Mouse (Mus musculus): Measurements from ENCODE around the gene Zbed4.
A peak's percentile ranks its signal among the peaks of the same experiment; 100 is the strongest.
"Not testable (repeated sequence)": the region's sequence is repeated elsewhere in the genome, so short reads cannot be mapped to it uniquely, and the experiment has no call there.

Zbed4 gene

DNA sequence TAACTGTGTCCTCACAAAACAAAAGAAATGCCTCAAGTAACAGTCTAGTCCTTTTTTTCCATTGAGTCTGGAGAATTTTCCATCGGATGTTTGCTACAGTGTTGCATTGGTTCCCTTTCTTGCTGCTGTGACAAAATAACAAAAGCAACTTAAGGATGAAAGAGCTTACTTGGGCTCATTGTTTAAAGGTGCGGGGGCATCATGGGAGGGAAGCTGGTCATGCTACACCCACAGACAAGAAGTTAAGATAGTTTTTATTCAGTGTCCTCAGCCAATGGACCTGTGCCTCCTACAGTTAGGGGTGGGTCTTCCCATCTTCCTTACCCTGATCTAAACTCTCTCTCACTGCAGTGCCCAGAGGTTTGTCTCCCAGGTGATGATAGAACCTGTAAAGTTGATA, 13.0 kb upstream of the Zbed4 start:
- DNase-seq (ENCODE audit: low spot score) = no peak

DNA sequence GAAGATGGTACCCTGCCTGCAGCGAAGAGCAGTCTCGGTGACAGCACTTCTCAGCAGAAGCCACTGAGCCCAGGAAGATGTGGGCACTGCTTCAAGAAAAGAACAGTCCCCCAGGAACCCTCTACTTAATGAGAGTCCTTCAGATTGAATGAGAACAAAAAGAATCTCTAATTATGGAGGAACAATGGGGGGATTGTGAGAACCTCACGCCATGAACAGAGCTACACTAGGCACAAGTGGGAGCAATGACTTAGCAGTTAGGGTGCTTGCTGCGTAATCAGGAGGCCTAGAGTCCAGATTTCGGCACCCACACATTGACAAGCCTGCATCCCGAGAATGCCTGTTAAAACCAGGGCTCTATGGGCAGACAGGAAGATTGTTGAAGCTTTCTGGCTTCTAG, 10.1 kb upstream of the Zbed4 start:
- DNase-seq (ENCODE audit: low spot score) = no peak

DNA sequence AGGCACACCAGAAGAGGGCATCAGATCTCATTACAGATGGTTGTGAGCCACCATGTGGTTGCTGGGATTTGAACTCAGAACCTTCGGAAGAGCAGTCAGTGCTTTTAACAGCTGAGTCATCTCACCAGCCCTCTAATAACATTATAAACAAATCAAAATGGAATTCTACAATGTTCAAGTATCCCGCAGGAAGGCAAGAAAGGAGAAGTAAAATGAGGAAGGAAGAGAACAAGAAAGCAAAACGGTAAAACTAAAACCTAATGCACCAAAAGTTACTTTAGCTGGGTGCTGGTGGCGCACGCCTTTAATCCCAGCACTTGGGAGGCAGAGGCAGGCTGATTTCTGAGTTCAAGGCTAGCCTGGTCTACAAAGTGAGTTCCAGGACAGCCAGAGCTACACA, 8.1 kb upstream of the Zbed4 start:
- not testable (repeated sequence) for DNase-seq (ENCODE audit: low spot score)

DNA sequence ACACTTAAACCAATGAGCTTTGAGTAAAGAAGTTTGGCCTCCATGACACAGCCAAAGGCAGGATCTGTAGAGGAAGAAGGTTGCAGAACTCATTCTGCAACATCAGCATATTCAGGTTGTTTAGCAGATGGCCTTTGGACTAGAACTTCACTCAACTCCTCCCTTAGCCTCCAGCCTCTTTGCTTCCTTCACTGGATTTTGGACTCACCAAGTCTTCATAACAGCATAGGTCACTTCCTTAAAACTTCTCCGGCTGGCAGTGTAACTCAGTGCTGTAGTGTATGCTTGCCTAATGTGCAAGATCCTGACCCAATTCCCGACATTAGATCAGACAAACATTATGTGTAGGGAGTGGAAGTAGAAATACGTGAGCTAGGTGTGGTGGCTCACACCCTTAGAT, 6.1 kb upstream of the Zbed4 start:
- DNase-seq (ENCODE audit: low spot score) = no peak

DNA sequence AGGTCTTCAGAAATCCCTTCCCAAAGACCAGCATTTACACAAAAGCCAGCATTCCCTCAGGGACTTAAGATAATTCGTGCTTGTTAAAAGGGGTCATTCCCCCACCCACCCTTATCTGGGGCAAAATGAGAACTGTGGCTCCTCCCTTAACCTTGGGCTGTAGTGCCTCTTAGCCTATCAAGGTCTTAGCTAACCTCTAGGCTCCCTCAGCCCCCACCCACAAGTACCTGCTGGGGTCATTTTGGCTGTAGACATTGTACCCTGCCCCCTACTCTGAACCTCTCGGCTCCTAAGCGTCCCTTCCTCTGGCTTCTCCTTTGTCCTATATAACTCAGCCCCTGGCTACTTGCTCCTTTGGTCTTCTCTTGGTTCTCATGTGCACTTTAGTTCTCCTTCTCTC, 5.5 kb upstream of the Zbed4 start:
- no peak for DNase-seq (ENCODE audit: low spot score)

DNA sequence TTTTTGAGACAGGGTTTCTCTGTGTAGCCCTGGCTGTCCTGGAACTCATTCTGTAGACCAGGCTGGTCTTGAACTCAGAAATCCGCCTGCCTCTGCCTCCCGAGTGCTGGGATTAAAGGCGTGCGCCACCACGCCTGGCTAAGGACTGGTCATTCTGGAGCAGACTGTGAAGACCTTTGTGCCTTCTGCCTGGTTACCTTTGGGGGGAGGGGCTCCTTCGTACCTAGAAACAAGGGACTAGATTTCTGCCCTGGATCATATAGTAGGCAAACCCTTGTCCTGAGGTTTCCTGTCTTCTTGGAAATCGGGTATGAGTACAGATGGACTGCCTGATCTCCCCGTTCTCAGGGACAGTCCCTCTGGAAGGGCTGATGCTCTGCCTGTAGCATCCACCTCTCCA, 1.8 kb upstream of the Zbed4 start:
- DNase-seq (ENCODE audit: low spot score) = not testable (repeated sequence)

DNA sequence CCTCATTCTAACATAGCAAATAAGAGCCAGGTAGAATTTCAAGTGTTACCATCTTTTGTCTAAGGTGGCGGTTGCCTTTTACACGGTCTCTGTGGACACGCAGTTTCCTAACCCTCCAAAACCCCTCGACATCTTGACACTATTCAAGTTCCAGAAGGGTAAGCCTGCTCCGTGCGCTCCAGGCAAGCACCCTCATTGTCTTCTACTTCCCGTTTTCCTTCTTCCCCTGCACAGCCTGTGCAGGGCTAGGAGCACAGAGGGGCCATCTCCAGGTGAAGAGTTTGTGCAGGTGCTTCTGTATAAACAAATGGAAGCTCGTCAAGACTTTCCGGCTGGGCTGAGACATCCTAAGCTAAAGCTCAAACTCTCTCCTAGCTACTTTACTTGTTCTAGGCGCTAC, 1.4 kb upstream of the Zbed4 start:
- DNase-seq (ENCODE audit: low spot score) = no peak

DNA sequence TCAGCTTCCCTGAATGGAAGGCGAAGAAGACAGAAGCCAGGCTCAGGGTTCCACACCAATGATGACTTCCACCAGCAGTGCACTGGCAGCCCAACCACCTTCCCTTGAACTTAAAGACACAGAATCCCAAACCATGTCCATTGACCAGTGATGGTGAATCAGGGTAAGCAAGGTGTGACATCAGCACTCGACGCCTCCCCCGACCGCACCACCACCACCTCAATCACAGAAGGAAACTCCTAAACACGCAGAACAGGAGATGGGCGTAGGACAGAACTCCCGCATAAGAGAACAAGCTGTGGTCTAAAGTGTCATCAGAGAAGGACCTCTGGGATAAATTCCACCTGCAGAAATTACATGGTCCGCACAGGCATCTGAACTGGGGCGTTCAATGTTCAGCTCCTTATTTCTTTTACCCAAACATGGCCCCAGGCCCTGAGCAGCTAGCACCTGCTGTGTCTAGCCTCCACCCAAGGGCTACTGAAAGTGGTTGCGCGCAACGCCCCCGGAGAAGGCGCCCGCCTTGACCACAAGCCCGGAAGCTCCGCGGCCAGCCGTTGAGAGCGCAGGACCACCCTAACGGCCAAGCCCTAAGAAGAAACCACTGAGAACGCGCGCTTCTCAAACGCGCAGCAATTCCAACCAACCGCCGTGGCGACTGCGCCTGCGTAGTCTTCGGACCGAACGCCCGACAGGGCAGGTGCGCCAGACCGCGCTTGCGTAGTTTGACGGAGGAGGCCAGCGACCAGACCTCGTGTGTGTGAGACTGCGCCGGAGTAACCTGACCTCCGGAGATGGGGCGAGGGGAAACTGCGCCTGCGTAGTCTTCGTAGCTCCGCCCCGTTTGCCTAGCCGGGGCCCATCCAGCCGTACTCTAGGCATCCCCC, 540 bp upstream of the Zbed4 start:
- DNase-seq (ENCODE audit: low spot score) = peak; percentile 99

DNA sequence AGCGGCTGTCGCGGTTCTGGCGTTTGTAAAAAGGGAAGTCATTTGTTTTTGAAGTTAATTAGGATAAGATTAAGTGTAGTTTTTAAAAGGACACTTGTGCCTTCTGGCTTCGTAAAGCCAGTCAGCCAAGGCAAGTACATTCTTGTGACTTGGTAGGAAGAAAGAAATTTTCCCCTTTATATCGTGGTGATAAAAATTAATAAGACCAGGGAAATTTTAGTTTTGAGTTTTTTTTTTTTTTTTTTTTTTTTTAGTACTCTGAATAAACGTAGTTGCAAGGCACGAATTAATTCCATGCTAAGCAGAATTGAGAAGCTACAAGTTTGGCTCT, 908 bp downstream of the Zbed4 start:
- no peak for DNase-seq (ENCODE audit: low spot score)

DNA sequence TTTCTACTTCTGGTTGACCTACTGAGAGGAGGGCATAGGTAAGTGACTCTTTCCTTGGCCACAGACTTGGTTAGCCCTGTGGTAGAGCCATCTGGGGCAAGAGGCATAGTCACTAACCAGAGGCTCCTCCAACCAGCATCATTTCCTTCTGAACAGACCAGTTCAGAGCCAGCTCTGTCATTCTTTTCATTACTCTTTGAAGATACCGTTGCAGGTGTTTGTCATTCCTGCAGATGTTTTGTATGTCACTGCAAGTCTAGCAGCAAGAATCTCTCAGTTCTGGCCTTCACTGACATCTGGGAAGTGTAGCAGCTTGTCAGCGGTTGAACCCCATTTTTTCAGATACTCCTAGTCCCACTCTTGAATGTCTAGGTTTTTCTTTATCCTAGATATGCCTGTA, 3.4 kb downstream of the Zbed4 start:
- no peak for DNase-seq (ENCODE audit: low spot score)

DNA sequence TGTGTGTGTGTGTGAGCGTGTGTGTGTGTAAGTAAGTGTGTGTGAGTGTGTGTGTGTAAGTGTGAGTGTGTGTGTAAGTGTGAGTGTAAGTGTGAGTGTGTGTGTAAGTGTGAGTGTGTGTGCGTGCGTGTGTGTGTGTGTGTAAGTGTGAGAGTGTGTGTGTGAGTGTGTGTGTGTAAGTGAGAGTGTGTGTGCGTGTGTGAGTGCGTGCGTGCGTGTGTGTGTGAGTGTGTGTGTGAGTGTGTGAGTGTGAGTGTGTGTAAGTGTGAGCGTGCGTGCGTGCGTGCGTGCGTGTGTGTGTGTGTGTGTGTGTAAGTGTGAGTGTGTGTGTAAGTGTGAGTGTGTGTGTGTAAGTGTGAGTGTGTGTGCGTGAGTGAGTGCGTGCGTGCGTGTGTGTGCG, 4.3 kb downstream of the Zbed4 start:
- no peak for DNase-seq (ENCODE audit: low spot score)

DNA sequence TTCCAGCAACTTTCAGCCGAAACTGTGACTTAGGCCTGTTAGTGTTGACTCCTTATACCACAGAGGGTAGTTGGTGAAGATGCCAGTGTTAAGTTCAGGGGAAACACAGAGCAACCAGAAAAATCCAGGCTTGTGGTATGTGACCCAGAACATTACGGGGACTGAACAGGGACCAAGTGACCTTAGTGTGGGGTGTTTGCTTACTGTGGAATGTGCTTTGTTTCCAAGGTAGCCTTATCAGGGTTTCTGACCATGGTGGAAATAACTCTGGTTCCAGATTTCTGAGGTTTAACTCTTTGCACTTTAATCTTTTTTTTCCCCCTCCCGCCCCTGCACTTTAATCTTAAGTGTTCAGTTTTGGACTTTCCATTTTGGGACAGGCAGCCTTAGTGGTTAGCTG, 6.6 kb downstream of the Zbed4 start:
- no peak for DNase-seq (ENCODE audit: low spot score)

DNA sequence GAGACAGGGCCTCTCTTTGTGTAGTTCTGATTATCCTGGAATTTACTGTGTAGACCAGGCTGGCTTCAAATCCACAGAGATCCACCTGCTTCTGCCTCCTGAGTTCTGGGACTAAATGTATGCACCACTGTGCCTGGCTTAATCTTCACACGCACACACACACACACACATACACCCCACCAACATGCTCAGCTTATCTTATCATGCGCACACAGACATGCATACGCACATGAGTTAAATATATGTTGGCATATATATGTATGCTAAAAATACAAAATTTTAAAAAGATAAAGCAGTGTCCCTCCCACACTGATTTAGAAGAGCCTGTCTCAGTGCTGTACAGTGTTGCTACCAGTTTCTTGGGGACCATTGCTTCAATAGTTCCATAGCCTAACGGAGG, 10.1 kb downstream of the Zbed4 start:
- no peak for DNase-seq (ENCODE audit: low spot score)

DNA sequence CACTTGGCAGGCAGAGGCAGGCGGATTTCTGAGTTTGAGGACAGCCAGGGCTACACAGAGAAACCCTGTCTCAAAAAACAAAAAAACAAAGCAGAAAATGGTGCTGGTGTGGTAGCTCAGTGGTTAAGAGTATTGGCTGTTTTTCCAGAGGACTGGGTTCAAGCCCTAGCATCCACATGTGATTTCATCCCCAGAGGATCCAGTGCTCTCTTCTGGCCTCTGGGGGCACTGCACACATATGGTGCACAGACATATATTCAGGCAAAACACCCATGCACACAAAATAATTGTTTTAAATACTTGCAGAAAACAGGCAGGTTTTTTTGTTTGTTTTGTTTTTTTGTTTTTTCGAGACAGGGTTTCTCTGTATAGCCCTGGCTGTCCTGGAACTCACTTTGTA, 14.7 kb downstream of the Zbed4 start:
- not testable (repeated sequence) for DNase-seq (ENCODE audit: low spot score)

DNA sequence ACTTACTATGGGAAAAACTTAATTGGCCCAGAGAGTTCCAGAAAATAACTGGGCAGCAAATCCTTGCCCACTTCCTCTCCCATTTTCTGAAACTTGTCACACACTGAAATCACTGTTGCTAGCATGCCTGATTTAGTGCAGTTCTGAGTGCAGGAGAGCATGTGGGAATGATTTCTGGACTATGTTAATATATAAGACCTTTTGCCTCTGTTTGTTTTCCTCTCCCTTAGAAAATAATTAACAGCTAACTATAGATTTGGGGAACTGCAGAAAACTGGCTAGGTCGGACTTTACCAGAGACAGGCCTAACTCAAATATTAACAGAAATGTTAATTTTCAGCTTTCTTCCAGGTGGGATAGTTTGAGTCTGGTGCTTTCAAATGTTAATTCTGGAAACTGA, 17.1 kb downstream of the Zbed4 start:
- DNase-seq (ENCODE audit: low spot score) = no peak

DNA sequence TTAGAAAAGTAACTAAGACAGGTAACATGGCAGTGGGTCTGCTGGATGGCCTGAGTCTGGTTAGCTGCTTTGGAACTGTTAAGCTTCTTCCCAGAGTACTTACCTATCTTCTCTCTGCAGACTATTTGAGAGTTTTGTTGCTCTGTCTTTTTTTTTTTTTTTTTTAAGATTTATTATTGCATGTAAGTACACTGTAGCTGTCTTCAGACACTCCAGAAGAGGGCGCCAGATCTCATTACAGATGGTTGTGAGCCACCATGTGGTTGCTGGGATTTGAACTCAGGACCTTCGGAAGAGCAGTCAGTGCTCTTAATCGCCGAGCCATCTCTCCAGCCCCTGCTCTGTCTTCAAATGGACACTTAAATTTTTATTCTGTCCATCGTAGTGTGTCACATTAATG, 23.2 kb downstream of the Zbed4 start:
- not testable (repeated sequence) for DNase-seq (ENCODE audit: low spot score)

DNA sequence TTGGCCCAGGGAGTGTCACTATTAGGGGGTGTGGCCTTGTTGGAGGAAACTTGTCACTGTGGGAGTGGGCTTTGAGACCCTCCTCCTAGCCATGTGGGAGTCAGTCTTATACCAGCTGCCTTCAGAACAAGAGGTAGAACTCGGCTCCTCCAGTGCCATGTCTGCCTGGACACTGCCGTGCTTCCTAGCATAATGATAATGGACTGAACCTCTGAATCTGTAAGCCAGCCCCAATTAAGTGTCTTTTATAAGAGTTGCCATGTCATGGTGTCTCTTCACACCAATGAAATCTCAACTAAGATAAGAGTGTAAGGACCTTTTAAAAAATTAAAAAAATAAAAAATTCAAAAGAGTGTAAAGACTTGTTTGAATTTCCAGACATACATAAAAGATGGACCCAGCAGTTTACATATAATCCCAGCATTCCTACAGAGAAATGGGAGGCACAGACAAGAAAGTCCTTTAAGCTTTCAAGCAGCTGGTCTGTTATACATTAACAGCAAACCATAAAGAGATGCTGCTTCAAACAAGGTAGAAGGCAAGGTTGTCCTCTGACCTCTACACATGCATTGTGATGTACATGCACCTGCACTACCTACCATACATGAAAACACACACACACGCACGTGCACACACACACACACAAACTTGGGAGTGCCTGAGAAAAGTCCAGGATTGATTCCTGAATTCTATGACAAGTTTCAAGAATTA, 40.8 kb downstream of the Zbed4 start:
- no peak for DNase-seq (ENCODE audit: low spot score)

DNA sequence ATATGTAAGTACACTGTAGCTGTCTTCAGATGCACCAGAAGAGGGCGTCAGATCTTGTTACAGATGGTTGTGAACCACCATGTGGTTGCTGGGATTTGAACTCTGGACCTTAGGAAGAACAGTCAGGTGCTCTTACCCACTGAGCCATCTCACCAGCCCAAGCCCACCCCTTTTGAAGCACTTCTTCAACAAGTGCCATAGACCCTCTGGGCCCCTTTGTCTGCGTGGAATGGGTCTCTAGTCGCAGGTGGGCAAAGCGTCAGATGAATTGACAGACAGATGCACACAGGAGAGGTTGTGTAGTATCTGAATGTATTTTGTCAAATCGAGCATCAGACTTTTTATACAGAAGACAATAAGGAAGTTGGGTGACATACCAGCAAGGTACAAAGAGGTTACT, 43.3 kb downstream of the Zbed4 start:
- DNase-seq (ENCODE audit: low spot score) = not testable (repeated sequence)

DNA sequence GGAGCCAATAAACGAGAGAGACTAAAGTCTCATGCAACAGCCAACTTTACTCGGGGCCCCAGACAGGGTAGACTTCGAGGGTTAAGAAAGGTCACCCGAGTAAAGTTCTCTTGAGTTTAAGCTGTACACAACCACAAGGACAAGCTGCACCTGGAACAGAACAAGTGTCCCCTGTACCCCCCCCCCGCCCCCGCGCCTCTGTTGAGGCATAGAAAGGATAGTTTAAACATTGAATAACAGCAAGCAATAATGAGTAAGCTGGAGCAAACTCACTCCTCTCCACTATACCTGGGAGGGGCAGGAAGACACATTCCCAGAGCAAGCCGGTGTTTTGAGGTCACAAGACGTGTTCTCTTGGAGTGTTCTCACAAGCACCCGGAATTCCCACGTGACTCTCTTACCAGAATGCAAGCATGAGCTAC, 48.5 kb downstream of the Zbed4 start:
- no peak for DNase-seq (ENCODE audit: low spot score)

DNA sequence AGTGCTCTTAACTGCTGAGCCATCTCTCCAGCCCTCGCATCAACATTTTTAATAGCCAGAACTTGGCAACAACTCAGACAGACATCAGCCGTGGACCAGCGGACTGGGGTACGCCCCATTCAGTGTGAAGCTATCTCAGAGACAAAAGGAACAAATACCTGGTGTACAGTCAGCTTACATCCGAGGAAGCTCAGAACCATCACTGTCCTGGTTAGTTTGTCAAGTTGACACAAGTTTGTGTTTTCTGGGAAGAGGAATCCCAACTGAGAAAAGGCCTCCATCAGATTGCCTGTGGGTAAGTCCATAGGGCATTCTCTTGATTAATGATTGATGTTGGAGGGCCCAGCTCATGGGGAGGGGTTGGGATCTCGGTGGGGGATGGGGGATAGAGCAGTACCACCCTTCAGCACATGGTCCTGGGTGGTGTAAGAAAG, 49.5 kb downstream of the Zbed4 start:
- DNase-seq (ENCODE audit: low spot score) = no peak

DNA sequence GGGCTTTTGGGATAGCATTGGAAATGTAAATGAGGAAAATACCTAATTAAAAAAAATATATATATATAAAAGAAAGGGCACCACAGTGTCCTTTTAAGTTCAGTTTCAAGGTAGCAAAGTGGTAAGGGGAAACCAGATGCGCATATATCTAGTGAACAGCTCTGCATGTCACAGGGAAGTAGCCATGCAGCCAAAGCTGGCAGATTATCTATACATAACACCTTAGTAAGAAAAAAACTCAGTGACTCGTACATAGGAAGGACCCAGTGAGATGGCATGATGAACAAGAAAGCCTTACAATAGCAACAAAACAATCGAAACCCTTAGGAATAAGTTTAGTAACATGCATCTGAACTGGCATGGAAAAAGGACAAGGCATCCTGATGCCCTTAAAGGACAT, 50.4 kb downstream of the Zbed4 start:
- no peak for DNase-seq (ENCODE audit: low spot score)

DNA sequence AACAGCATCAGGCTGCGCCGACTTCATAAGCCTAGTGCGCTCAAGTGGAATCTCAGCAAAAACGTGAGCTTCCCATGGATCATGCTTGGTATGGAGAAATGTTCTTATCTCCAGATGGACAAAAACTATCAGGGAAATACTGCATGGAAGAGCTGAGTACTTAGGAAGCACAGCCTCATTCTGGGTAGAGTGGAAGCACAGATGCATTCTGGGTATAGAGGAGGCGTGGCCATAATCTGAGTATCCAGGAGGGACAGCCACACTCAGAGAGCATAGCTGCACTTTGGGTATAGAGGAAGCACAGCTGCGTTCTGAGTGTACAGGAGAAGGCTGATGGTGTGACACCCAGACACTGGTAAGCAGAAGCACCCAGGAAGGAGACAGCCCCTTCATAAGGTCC, 50.9 kb downstream of the Zbed4 start:
- DNase-seq (ENCODE audit: low spot score) = no peak

DNA sequence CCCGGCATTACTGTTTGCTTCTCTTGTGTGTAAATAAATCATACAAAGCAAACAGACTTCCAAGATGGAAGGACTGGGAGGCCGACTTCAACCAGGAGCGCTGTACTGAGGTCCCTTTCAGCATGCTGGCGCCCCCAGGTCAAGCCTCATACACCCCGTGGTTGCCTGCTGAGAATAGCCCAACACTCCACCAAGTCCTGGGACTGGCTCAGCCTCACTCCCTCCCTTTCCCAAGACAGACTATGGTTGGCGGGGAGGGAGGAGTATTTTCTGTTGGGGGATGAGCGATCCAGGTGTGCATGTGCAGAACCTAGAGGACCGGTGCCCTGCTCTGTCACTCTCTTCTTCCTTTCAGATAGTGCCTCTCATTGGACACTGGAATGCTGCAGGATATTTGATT, 56.7 kb downstream of the Zbed4 start:
- DNase-seq (ENCODE audit: low spot score) = no peak

DNA sequence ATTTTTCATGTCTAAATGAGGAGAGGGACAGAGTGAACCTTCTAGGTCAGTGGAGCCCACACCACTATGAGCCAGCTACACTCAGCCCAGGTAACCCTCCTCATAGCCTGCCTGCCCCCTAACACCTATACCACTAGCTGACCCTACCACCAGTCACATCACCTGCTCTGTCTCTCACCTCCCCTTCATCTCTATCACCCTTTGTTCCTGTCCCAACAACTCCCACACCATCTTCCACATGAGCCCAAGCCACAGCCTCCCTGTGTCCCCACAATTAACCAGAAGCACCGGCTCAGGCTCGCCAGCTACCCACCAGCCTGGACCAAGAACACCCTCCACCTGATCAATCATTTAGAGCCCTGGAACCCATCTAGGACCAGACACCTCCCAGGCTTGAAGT, 58.9 kb downstream of the Zbed4 start:
- DNase-seq (ENCODE audit: low spot score) = no peak

Data from embryo, embryonic 10.5 days (tissue).